Mouse (Mus musculus) MEL (cell line): ENCODE results near the gene Ccdc162. TPM values are rescaled to one million over a fixed set of nuclear protein-coding genes. Genes with fewer than 3 reads are reported as not detected.

Source experiments
- DNase-seq: peaks from one replicate; pipeline ENCODE4 v3.0.0; 2011; ENCODE audit warnings: low read depth, low spot score
- H3K27ac ChIP-seq: 2 replicates; pipeline ENCODE4 v1.5.1; 2012; ENCODE audit warnings: low read depth, mild to moderate bottlenecking, control low read depth, low read length, moderate library complexity; ENCODE audit not compliant: control insufficient read depth
- H3K27me3 ChIP-seq, 2 experiments: fragments of 150-350 bp in 1 of 2; sonication (generic) in 1 of 2; 2 replicates each; pipeline ENCODE4 v1.6.1; 2012; ENCODE audit warnings: low read length in 2 of 2, mild to moderate bottlenecking in 2 of 2, improper control_type of control experiment in 1 of 2, moderate library complexity in 1 of 2; ENCODE audit not compliant: insufficient read depth in 2 of 2, control insufficient read depth in 1 of 2
- H3K36me3 ChIP-seq, 2 experiments: 2 replicates each; pipeline ENCODE4 v1.6.1; 2012 to 2014; ENCODE audit warnings: low read length in 2 of 2, improper control_type of control experiment in 1 of 2, inconsistent platforms in 1 of 2, mild to moderate bottlenecking in 1 of 2; ENCODE audit not compliant: insufficient read depth in 2 of 2, control insufficient read depth in 1 of 2
- H3K4me1 ChIP-seq, 2 experiments: fragments of 150-350 bp in 1 of 2; sonication (generic) in 1 of 2; 2 replicates each; pipeline ENCODE4 v1.6.1; 2012; ENCODE audit warnings: low read length in 2 of 2, improper control_type of control experiment in 1 of 2, mild to moderate bottlenecking in 1 of 2; ENCODE audit not compliant: insufficient read depth in 2 of 2, control insufficient read depth in 1 of 2
- H3K4me3 ChIP-seq, 2 experiments: fragments of 150-350 bp in 1 of 2; sonication (generic) in 1 of 2; 2 replicates each; pipeline ENCODE4 v1.5.1; 2012; ENCODE audit warnings: low read depth in 2 of 2, low read length in 2 of 2, mild to moderate bottlenecking in 2 of 2, moderate library complexity in 2 of 2, control low read depth in 1 of 2, improper control_type of control experiment in 1 of 2; ENCODE audit not compliant: control insufficient read depth in 1 of 2, insufficient read depth in 1 of 2
- H3K79me2 ChIP-seq: 2 replicates; pipeline ENCODE4 v1.6.1; 2012; ENCODE audit warnings: mild to moderate bottlenecking, low read length, moderate library complexity; ENCODE audit not compliant: control insufficient read depth, poor library complexity, insufficient read depth
- H3K9ac ChIP-seq: 2 replicates; pipeline ENCODE4 v1.6.1; 2012; ENCODE audit warnings: low read depth, mild to moderate bottlenecking, control low read depth, low read length, moderate library complexity; ENCODE audit not compliant: control insufficient read depth, poor library complexity, severe bottlenecking
- H3K9me3 ChIP-seq: fragments of 150-350 bp; sonication (generic); replicated peaks from 2 replicates; pipeline ENCODE4 v1.6.1; 2012; ENCODE audit warnings: mild to moderate bottlenecking, low read length, improper control_type of control experiment, moderate library complexity; ENCODE audit not compliant: insufficient read depth
- CTCF ChIP-seq, 3 experiments: IDR thresholded peaks in 2 of 3; conservative IDR thresholded peaks in 1 of 3; 2 replicates each; pipeline ENCODE4 v1.5.1; 2011 to 2012; ENCODE audit warnings: low read length in 3 of 3, low read depth in 2 of 3, mild to moderate bottlenecking in 2 of 3, improper control_type of control experiment in 1 of 3, inconsistent platforms in 1 of 3, mixed read lengths in 1 of 3, moderate library complexity in 1 of 3; ENCODE audit not compliant: control insufficient read depth in 1 of 3, insufficient read depth in 1 of 3, poor library complexity in 1 of 3, severe bottlenecking in 1 of 3
- E2F4 ChIP-seq: IDR thresholded peaks from 2 replicates; pipeline ENCODE4 v1.6.1; 2011; ENCODE audit warnings: low read depth, low read length, improper control_type of control experiment, borderline replicate concordance
- EP300 ChIP-seq, 2 experiments: IDR thresholded peaks; 2 replicates each; pipeline ENCODE4 v1.6.1; 2011; ENCODE audit warnings: improper control_type of control experiment in 2 of 2, low read length in 2 of 2, low read depth in 1 of 2, mild to moderate bottlenecking in 1 of 2
- ETS1 ChIP-seq: IDR thresholded peaks from 2 replicates; pipeline ENCODE4 v1.6.1; 2012; ENCODE audit warnings: low read depth, mild to moderate bottlenecking, inconsistent platforms, low read length, improper control_type of control experiment, moderate library complexity
- GABPA ChIP-seq: IDR thresholded peaks from 2 replicates; pipeline ENCODE4 v1.6.1; 2012; ENCODE audit warnings: low read depth, mild to moderate bottlenecking, inconsistent platforms, low read length, improper control_type of control experiment, moderate library complexity
- HCFC1 ChIP-seq: IDR thresholded peaks from 2 replicates; pipeline ENCODE4 v1.6.1; 2012; ENCODE audit warnings: low read depth, mild to moderate bottlenecking, inconsistent platforms, low read length, improper control_type of control experiment, moderate library complexity
- JUND ChIP-seq: IDR thresholded peaks from 2 replicates; pipeline ENCODE4 v1.6.1; 2011; ENCODE audit warnings: low read depth, mild to moderate bottlenecking, improper control_type of control experiment, low read length
- KAT2A ChIP-seq: conservative IDR thresholded peaks from 2 replicates; pipeline ENCODE4 v1.6.1; 2012; ENCODE audit warnings: low read depth, low read length, improper control_type of control experiment, inconsistent platforms
- MAFK ChIP-seq: IDR thresholded peaks from 2 replicates; pipeline ENCODE4 v1.6.1; 2011; ENCODE audit warnings: low read depth, mild to moderate bottlenecking, low read length, improper control_type of control experiment, borderline replicate concordance
- MAX ChIP-seq: IDR thresholded peaks from 2 replicates; pipeline ENCODE4 v1.6.1; 2011; ENCODE audit warnings: low read length, improper control_type of control experiment
- MEF2A ChIP-seq: IDR thresholded peaks from 2 replicates; pipeline ENCODE4 v1.6.1; 2014; ENCODE audit warnings: low read depth, mild to moderate bottlenecking, inconsistent platforms, low read length, improper control_type of control experiment; ENCODE audit not compliant: poor library complexity, insufficient replicate concordance, severe bottlenecking; ENCODE audit errors: extremely low read depth
- NRF1 ChIP-seq: IDR thresholded peaks from 2 replicates; pipeline ENCODE4 v1.6.1; 2014; ENCODE audit warnings: low read depth, mild to moderate bottlenecking, inconsistent platforms, low read length, improper control_type of control experiment, moderate library complexity; ENCODE audit not compliant: poor library complexity, insufficient read depth, severe bottlenecking
- POLR2A ChIP-seq, 2 experiments: IDR thresholded peaks; 2 replicates each; pipeline ENCODE4 v1.6.1; 2011 to 2012; ENCODE audit warnings: low read length in 2 of 2, mild to moderate bottlenecking in 2 of 2, control low read depth in 1 of 2, improper control_type of control experiment in 1 of 2, low read depth in 1 of 2, moderate library complexity in 1 of 2; ENCODE audit not compliant: control insufficient read depth in 1 of 2, insufficient read depth in 1 of 2, poor library complexity in 1 of 2
- POLR2AphosphoS2 ChIP-seq: IDR thresholded peaks from 2 replicates; pipeline ENCODE4 v1.6.1; 2011; ENCODE audit warnings: low read length, improper control_type of control experiment
- POLR2AphosphoS5 ChIP-seq: IDR thresholded peaks from 2 replicates; pipeline ENCODE4 v1.6.1; 2012; ENCODE audit warnings: low read depth, borderline replicate concordance, mild to moderate bottlenecking, inconsistent platforms, low read length, moderate library complexity, mixed read lengths
- RAD21 ChIP-seq: IDR thresholded peaks from 2 replicates; pipeline ENCODE4 v1.6.1; 2011; ENCODE audit warnings: mild to moderate bottlenecking, low read depth, low read length, improper control_type of control experiment
- RCOR1 ChIP-seq: IDR thresholded peaks from 2 replicates; pipeline ENCODE4 v1.6.1; 2012; ENCODE audit warnings: low read depth, mild to moderate bottlenecking, inconsistent platforms, low read length, improper control_type of control experiment
- SMC3 ChIP-seq: IDR thresholded peaks from 2 replicates; pipeline ENCODE4 v1.6.1; 2011; ENCODE audit warnings: low read depth, low read length, improper control_type of control experiment
- USF2 ChIP-seq, 2 experiments: IDR thresholded peaks; 2 replicates each; pipeline ENCODE4 v1.6.1; 2011 to 2012; ENCODE audit warnings: improper control_type of control experiment in 2 of 2, low read length in 2 of 2, borderline replicate concordance in 1 of 2, inconsistent platforms in 1 of 2, low read depth in 1 of 2, mild to moderate bottlenecking in 1 of 2; ENCODE audit not compliant: insufficient read depth in 1 of 2
- ZC3H11A ChIP-seq: IDR thresholded peaks from 2 replicates; pipeline ENCODE4 v1.6.1; 2012; ENCODE audit warnings: low read depth, mild to moderate bottlenecking, inconsistent platforms, low read length, improper control_type of control experiment
- polyA plus RNA-seq, 2 experiments: library from polyadenylated mRNA; stranded (reverse) in 1 of 2; unstranded in 1 of 2; fragments of >175 nt in 1 of 2; fragments of >200 nt in 1 of 2; gene quantifications; 2 replicates each; pipeline versions ENCODE4 v1.2.1 to v1.2.4; 2012; ENCODE audit warnings: low replicate concordance in 2 of 2, low read depth in 1 of 2; ENCODE audit not compliant: insufficient read length in 2 of 2, insufficient read depth in 1 of 2, missing spikeins in 1 of 2
- total RNA-seq: library from RNA; depleted of rRNA; stranded (reverse); fragments of 300-350 nt; gene quantifications from 2 replicates; pipeline ENCODE4 v1.2.3, GENCODE M21; 2012

Ccdc162 gene
- total and polyA plus RNA-seq, 3 experiments = 0.06 TPM; not detected in 2

DNA sequence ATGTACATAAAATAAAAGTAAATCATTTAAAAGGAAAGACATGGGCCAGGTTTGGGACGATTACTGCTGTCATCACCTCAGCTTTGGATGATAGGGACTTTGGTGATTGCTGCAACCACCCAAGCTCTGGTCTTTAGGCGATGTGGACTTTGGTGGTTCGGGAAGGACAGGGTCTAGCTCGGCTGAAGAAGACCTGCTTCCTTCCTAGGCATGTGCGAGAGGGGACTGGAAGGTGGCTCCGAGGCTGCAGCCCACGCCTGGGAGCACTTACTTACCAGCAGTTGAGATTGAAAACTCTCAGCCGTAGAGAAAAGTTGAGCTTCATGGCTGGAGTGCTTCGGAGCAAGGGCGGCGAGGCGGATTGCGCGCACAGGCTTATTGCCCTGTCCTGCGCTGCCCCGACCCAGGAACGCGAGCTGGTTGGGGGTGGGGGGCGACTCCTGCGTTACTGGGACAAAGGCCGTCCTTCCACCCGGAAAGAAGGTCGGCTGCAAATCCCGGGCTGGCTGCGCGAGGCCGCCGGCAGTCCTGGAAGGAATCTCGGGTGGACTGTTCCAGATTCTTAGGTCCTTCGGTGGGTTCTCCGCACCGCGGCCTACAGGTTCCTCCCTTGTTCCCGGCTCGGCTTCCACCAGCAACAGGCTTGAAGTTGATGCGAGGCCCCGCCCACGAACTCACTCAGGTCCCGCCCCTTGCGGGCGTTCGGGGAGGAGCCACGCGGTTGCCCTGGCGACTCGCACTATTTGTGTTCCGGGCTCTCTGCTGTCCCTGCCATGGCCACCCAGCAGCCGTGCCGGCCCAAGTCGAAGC lies 226.5 kb downstream of the Ccdc162 start, which contains the start of the genes Smpd2 and Ppil6:
TSS of gene Smpd2 (minus strand) at position 662 of the 810 bp plus-strand sequence.
TSS of gene Ppil6 (plus strand) at position 732 of the 810 bp plus-strand sequence.
- Histone ChIP-seq H3K4me3 (no peak within 1 kb of the TSS), H3K9ac (no peak within 1 kb of the TSS), H3K79me2 (no peaks in the 10 kb centered on the region), H3K27ac (no peak within 1 kb of the TSS), H3K27me3 (peaks cover 0 to 7% of the 10 kb centered on the region in 2 experiments; a peak in 3 of 4 replicates), H3K36me3 (no peaks in the 10 kb centered on the region), H3K9me3 (no peaks in the 10 kb centered on the region), H3K4me1 (no peaks in the 10 kb centered on the region)
- DNase-seq = no peak
- TF ChIP-seq ETS1 = no peak
- TF ChIP-seq JUND = no peak
- no peak for TF ChIP-seq MEF2A
- no peak for TF ChIP-seq GABPA
- no peak for TF ChIP-seq NRF1
- TF ChIP-seq HCFC1 = no peak
- TF ChIP-seq E2F4 = no peak
- no peak for TF ChIP-seq SMC3
- TF ChIP-seq USF2 (IDR thresholded peaks at IDR 0.05; ENCODE audit: borderline replicate concordance in 1 of 2, insufficient read depth in 1 of 2, low read depth in 1 of 2, low read length in 2 of 2) = no peak
- no peak for TF ChIP-seq ZC3H11A
- TF ChIP-seq POLR2AphosphoS2 = no peak
- no peak for TF ChIP-seq RCOR1
- TF ChIP-seq MAX = no peak
- TF ChIP-seq RAD21 = no peak
- no peak for TF ChIP-seq POLR2AphosphoS5
- TF ChIP-seq CTCF (IDR thresholded peaks at IDR 0.05 in 2 of 3, conservative IDR thresholded peaks at IDR 0.05 in 1 of 3; ENCODE audit: control insufficient read depth in 1 of 3, insufficient read depth in 1 of 3, low read depth in 2 of 3, low read length in 3 of 3, poor library complexity in 1 of 3, severe bottlenecking in 1 of 3) = no peak
- no peak for TF ChIP-seq KAT2A
- no peak for TF ChIP-seq POLR2A (IDR thresholded peaks at IDR 0.05; ENCODE audit: control insufficient read depth in 1 of 2, insufficient read depth in 1 of 2, low read depth in 1 of 2, low read length in 2 of 2, poor library complexity in 1 of 2)
- no peak for TF ChIP-seq MAFK
- no peak for TF ChIP-seq EP300 (IDR thresholded peaks at IDR 0.05; ENCODE audit: low read depth in 1 of 2, low read length in 2 of 2)
